Mouse (Mus musculus): ENCODE data around the gene Phospho2.
"Not testable (repeated sequence)": the region's sequence is repeated elsewhere in the genome, so short reads cannot be mapped to it uniquely, and the experiment has no call there.

Gene Phospho2

GRCm38 (mm10) chr2:69789429-69790069 is at the start of gene Phospho2, which contains the start of gene Ccdc173:
Gene Phospho2 (plus strand): TSS chr2:69789623.
Gene Ccdc173 (minus strand): TSS chr2:69789575.
- DNase-seq (ENCODE audit: low read depth, low spot score), result peak; percentile 99

DNA sequence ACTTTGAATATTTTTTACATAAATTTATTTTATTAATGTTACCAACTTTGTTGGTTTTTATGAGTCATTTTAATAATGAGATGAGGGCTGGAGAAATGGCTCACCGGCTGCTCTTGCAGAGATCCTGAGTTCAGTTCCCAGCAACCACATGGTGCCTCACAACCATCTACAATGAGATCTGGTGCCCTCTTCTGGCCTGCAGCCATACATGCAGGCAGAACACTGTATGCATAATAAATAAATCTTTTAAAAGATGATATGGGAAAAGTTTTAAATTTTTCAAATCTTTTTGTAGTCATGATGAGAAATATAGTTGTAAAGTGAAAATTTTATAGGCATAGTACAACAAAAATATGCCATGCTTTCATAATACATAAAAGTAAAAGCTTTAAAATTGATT is 44.3 kb upstream of the Phospho2 start:
- DNase-seq (ENCODE audit: low read depth, low spot score), result no peak

DNA sequence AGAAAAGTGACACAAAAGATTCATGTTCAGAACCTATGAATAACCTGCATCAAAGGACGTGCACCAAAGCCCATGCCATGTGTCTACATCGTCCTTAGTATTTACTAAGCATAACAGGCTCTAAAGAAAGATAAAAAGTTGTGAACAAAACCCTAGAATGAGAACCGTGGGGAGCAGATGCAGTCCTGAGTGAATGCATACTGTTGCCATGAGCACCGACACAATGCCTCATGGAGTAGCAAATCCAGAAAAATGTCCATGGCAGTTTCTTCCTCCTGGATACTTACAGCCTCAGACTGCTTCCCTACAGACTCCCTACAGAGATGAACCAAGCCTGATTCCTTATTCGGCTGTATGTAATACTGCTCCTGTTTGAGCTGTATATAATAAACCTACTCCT is 28.4 kb upstream of the Phospho2 start:
- no peak for DNase-seq (ENCODE audit: low read depth, low spot score)

DNA sequence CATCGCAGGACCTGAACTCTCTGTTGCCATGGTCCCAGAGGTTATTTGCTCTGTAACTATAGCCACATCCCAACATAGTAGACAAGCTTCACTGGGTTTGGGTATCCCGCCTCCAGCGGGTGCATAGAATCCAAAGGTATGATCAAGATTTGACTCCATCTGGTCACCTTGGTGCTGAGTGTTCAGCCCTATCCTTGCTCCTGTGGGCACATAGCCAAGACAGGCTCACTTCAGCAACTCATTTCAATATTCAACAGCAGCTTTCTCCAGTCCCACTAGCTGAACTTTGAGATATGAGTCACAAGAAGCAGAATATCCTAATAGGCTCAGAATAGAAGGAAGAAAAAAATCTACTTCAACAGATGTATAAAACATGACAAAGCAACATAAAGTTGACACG is 26.1 kb upstream of the Phospho2 start:
- no peak for DNase-seq (ENCODE audit: low read depth, low spot score)

GRCm38 (mm10) chr2:69764716-69765115 is 24.7 kb upstream of the Phospho2 start:
- no peak for DNase-seq (ENCODE audit: low read depth, low spot score)

DNA sequence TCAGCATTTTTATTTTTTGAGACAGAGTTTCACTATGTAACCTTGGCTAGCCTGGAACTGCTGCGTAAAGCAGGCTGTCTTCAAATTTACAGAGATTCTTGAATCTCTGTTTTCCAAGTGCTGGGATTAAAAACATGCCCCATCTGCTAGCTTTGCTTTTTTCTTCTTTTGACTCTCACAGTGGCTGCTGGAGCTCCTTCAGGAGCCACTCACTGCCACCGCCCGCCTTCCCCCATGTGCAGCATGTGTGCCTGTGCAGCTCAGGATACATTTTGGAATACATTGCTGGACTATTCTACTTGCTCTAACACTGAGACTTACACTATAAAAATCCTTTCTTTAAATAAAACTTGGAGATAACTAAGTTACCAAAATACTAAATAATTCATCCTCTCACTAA is 16.1 kb upstream of the Phospho2 start:
- no peak for DNase-seq (ENCODE audit: low read depth, low spot score)

- DNase-seq (ENCODE audit: low read depth, low spot score), result no peak
Observed at GRCm38 (mm10) chr2:69777985-69778835, 11.2 kb upstream of the Phospho2 start.

GRCm38 (mm10) chr2:69778836-69779177 is 10.6 kb upstream of the Phospho2 start:
- no peak for DNase-seq (ENCODE audit: low read depth, low spot score)

- no peak for DNase-seq (ENCODE audit: low read depth, low spot score)
Observed at GRCm38 (mm10) chr2:69788974-69789373, 449 bp upstream of the Phospho2 start.

DNA sequence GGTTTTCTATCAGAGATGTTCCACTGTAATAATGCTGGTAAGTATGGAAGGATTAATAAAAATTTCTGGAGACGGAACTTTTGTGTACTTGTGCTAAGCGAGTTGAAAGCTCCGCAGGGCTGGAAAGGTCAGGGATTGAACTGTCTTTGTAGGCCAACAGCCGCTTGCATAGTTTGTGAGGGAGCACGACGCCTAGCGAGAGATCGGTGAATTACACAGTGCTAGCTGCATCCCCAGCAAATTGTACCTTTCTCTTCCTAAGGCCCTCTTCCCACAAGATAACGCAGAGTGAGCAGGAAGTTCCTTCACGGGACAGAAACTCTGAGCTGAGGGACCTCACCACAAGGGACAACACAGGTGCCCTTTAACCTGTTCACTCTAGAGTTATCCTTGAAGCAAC is 862 bp downstream of the Phospho2 start:
- peak; percentile 88 for DNase-seq (ENCODE audit: low read depth, low spot score)

DNA sequence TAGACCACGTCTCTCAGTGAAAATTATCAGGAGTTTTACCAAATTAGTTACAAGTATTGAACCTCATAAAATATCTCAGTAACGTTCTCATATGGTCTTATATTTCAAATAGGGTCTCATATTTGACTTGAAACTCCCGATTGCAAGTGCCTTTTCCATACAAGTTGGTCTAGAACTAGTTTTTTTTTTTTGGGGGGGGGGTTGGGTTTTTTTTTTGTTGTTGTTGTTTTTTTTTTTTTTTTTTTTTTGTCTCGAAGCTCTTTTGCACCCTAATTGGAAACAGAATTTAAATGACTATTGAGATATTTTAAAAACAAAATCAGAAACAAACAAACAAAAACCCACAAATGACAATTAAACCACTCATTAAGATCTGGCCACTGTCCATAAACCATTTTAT is 1.3 kb downstream of the Phospho2 start:
- DNase-seq (ENCODE audit: low read depth, low spot score), result no peak

GRCm38 (mm10) chr2:69802911-69803312 is 13.5 kb downstream of the Phospho2 start:
- peak; percentile 60 for DNase-seq (ENCODE audit: low read depth, low spot score)

DNA sequence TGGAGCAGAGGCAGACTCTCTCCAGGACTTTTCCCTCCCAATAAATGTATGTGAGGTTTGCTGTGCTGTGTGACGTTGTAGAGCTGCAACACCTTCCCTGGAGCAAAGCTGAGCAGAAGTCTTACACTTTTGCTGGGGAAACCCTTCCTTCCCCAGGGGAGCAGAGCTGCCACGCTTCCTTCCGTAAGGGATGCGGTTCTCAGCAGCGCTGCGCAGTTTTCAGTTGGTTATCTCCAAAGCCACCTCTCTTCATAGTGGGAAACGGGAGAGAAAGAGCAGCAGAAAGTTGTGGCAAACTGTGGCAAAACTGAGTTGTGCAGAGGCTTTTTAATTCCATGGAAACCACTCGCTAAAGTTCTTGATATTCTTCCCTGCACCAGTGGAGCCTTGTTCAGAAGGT is 14.3 kb downstream of the Phospho2 start:
- no peak for DNase-seq (ENCODE audit: low read depth, low spot score)

- DNase-seq (ENCODE audit: low read depth, low spot score), result not testable (repeated sequence)
Observed at GRCm38 (mm10) chr2:69804663-69805062, 15.2 kb downstream of the Phospho2 start.

DNA sequence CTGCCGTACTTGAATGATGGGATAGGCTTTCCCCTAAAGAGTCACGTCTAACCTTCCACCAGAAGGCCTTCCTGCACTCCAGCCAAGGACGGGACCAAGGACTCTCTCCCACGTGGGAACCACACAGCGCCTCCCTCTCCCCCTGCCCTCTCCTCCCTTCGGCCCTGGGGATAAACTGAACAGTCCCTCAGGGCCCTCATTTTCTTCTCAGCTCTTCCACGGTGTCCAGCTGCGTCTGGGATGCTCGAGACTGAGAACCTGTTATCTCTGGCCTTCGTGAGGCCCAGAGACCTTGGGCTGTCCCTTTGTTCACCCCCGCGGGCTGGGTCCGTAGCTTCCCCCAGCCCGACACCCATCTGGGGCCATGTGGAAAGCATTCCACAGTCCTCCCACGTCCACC is 20.7 kb downstream of the Phospho2 start:
- DNase-seq (ENCODE audit: low read depth, low spot score), result no peak

- not testable (repeated sequence) for DNase-seq (ENCODE audit: low read depth, low spot score)
Observed at GRCm38 (mm10) chr2:69811349-69811748, 21.9 kb downstream of the Phospho2 start.

- DNase-seq (ENCODE audit: low read depth, low spot score), result no peak
Observed at GRCm38 (mm10) chr2:69816575-69816974, 27.2 kb downstream of the Phospho2 start.

DNA sequence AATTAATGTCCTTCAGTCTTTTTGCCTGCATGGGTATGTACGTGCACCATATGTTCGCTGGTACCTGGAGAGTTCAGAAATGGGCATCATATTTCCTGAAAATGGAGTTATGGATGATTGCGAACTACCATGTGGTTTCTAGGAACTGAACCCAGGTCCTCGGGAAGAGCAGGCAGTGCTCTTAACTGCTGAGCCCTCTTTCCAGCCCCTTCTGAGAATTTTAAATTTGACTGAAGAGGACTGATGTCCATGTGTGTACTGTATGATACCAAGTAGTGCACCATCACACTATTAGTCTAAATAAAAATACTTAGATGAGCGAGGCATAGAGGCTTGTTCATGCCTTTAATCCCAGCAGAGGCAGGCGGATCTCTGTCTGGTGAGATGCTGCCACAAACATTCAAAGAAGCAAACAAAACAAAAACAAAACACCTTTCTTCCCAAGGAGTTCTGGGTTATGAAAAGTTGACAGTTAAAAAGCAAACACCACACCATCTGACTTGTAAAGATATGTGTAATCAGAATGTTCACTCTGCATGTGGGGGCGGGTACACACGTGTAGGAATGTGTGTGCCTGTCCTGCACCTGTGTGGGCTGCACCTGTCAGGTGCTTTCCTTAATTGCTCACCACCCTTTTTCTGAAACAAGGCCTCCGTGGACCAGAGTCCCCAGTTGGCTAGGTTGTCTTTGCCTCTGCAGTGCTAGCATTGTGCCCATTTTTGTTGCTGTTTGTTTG is 29.1 kb downstream of the Phospho2 start:
- DNase-seq (ENCODE audit: low read depth, low spot score), result no peak

- no peak for DNase-seq (ENCODE audit: low read depth, low spot score)
Observed at GRCm38 (mm10) chr2:69820201-69820600, 30.8 kb downstream of the Phospho2 start.

DNA sequence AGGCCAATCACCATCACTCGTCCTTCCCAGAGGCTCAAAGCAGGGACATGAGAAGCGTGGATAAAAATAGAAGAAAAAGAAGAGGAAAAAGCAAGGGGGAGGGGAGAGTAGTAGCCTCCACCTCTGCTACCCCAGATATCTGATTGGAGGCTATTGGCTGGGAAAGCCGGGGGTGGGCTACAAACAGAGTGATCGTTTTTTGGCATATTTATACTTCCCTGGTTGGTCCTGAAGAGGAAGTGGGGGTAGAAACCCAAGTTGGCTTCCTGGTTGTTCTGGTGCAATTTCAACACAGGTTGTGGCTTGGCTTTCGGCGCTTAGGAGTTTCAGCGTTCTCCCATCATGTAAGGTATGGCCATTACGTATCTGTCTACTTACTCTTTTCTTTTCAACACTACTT is 32.3 kb downstream of the Phospho2 start, which contains the start of gene Klhl23:
Gene Klhl23 (plus strand): TSS at position 234 of the 400 bp plus-strand sequence.
- DNase-seq (ENCODE audit: low read depth, low spot score), result no peak

- DNase-seq (ENCODE audit: low read depth, low spot score), result no peak
Observed at GRCm38 (mm10) chr2:69822361-69823128, 33.1 kb downstream of the Phospho2 start.

Measured in c-Kit-negative CD71-positive TER-119-positive erythroid progenitor cells, embryonic 14.5 days (primary cell).